Mouse (Mus musculus) embryonic facial prominence, embryonic 10.5 days (tissue): Measurements from ENCODE around the gene Lnx2. TPM values are rescaled to one million over a fixed set of nuclear protein-coding genes. Genes with fewer than 3 reads are reported as not detected.
A peak's percentile ranks its signal among the peaks of the same experiment; 100 is the strongest.

Experiments
- DNase-seq: peaks from one replicate; pipeline ENCODE4 v3.0.0-alpha.2; 2017; ENCODE audit warnings: low spot score
- H3K27ac ChIP-seq: fragments of 300-500 bp; sonication (generic); replicated peaks from 2 replicates; pipeline ENCODE4 v1.5.1; 2016; ENCODE audit warnings: mild to moderate bottlenecking
- H3K27me3 ChIP-seq: fragments of 300-500 bp; sonication (generic); replicated peaks from 2 replicates; pipeline ENCODE4 v1.6.1; 2016; ENCODE audit warnings: low read depth, mild to moderate bottlenecking; ENCODE audit not compliant: poor library complexity, severe bottlenecking
- H3K36me3 ChIP-seq: fragments of 300-500 bp; sonication (generic); replicated peaks from 2 replicates; pipeline ENCODE4 v1.6.1; 2016; ENCODE audit warnings: mild to moderate bottlenecking, moderate library complexity
- H3K4me1 ChIP-seq: fragments of 300-500 bp; sonication (generic); 2 replicates; pipeline ENCODE4 v1.6.1; 2016
- H3K4me3 ChIP-seq: fragments of 300-500 bp; sonication (generic); 2 replicates; pipeline ENCODE4 v1.5.1; 2016; ENCODE audit warnings: mild to moderate bottlenecking, moderate library complexity
- H3K9me3 ChIP-seq: fragments of 300-500 bp; sonication (generic); 2 replicates; pipeline ENCODE4 v1.6.1; 2016; ENCODE audit warnings: mild to moderate bottlenecking
- WGBS: fragments of 180-500 bp; shearing (Covaris S2); methylation state at CpG from one replicate; pipeline ENCODE4 v1.1.7; 2016; 5-methylcytosine and 5-hydroxymethylcytosine counted together
- polyA plus RNA-seq: library from polyadenylated mRNA; unstranded; fragments of >200 nt; fragmentation: Nextera tagmentation; extraction: Ambion mirVana; gene quantifications from 2 replicates; pipeline ENCODE4 v1.2.1, GENCODE M21; 2016

Lnx2 gene
- polyA plus RNA-seq, 1 experiment from 2014 or later, result 11.6 TPM

DNA sequence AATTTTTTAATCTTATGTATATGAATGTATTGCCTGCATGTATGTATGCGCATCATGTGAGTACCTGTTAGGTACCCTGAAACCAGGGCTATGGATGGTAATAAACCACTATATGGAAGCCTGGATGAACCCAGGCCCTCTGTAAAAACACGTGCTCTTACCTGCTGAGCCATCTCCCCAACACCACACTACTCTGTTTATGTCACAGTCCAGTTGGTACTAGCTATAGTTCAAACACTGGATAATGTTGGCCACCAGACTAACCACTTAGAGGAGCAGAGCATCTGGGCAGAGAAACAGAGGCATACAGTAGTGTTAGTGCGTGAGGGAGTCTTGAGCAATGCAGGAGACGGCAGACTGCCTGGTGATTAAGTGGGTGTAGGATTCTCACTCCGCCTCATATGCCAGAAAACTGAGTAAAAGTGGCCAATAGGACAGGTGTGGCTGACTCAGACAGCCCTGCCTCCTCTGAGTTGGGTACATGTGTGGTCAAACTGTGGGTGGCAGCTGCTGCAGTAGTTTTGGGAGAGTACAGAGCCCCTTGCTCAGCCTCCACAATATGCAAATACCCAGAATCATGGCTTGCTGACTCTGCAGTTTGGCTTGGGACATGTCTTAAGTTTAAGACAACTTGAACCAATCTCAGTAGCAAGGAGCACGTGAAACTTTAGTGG is 20.7 kb downstream of the Lnx2 start:
- Histone ChIP-seq H3K27me3 (no peaks in the 10 kb centered on the region), H3K4me3 (no peak overlapping the region), H3K27ac (no peak overlapping the region), H3K9me3 (no peaks in the 10 kb centered on the region), H3K36me3 (no peaks in the 10 kb centered on the region), H3K4me1 (peaks cover 15% of the 10 kb centered on the region)
- WGBS, result 88% methylated on average over 6 of the region's 6 CpGs
- DNase-seq, result no peak

DNA sequence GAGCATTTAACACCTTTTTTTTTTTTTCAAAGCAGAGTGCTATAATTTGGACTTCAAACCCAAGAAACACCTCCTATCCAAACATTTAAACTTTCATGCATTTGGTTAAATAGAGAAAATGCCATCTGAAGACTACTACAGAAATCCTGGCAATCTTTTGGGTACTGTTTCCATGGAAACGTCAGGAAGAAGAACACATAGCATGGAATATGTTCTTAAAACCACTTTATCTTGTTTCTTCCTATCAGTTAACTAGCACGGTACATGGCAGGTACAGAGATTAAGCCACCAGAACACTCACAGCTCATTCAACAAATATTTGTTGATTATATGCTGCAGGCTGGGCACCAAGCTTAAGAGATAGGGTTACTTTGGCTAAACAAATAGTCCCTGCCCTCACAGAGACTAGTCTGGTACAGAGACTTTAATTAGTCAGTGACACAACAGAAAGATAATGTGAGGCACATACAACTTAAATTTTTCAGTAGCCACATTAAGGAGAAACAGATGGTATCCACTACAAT is 21.6 kb downstream of the Lnx2 start:
- Histone ChIP-seq H3K36me3 (no peaks in the 10 kb centered on the region), H3K9me3 (no peaks in the 10 kb centered on the region), H3K27me3 (no peaks in the 10 kb centered on the region), H3K4me1 (peaks cover 16% of the 10 kb centered on the region), H3K4me3 (no peak overlapping the region), H3K27ac (no peak overlapping the region)
- 82% methylated on average over 2 of the region's 2 CpGs for WGBS
- no peak for DNase-seq

DNA sequence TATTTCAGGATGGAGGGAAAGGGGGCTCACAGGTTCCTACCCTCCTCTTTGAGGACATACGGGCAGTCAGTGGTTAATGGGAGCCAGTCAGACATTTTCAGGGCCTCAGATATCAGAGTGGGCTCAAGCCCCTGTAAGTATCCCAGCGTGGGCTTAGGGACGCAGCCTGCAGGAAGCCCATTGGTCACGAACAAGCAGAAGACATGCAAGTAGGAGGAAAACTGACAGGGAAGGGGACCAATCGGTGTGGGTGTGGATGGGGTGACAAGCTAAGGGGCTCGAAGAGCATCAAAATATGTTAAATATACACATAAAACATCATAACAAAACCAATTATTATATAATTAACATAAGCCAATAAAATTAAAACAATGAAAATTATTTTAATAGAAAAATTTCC is 22.1 kb downstream of the Lnx2 start:
- Histone ChIP-seq H3K9me3 (no peaks in the 10 kb centered on the region), H3K4me3 (no peak overlapping the region), H3K27ac (no peak overlapping the region), H3K36me3 (no peaks in the 10 kb centered on the region), H3K4me1 (peaks cover 20% of the 10 kb centered on the region), H3K27me3 (no peaks in the 10 kb centered on the region)
- WGBS, result 90% methylated on average over 6 of the region's 6 CpGs
- DNase-seq, result no peak

DNA sequence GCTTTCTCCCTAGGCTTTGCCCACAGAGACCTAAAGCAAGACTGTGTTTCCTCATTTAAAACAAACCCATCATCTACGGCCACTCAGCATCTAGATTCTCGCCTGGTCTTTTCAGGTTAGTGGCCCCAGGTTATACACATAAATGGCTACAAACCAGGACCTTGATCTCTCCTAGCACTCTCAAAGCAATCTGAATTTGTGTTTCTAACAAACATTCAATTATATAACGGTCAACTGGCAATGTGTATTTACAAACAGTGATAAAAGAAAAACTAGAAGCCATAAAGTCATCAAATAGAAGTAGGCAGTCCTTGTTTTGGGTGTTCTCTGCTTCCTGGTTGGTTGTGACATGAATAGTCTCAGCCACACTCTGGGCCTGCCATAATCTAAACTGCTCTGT is 22.9 kb downstream of the Lnx2 start:
- Histone ChIP-seq H3K4me3 (no peak overlapping the region), H3K27ac (no peak overlapping the region), H3K36me3 (no peaks in the 10 kb centered on the region), H3K9me3 (no peaks in the 10 kb centered on the region), H3K27me3 (no peaks in the 10 kb centered on the region), H3K4me1 (peaks cover 22% of the 10 kb centered on the region)
- DNase-seq, result no peak
- 86% methylated on average over 3 of the region's 3 CpGs for WGBS

DNA sequence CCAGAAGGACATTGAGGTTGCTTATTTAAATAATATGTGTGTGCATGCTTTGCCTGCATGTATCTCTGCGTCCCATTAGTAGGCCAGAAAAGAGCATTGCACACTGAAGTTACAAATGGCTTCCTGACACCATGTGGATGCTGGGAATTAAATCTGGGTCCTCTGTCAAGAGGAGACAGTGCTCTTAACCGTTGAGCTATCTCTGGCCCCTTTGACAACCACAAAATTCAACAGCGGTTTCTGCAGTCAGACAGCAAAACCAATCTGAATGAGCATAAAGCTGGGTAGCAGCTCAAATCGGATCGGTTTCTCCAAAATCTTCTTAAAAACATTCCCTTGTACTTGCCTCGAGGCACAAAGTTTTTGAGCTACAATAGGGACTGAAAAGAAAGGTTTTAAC is 23.3 kb downstream of the Lnx2 start:
- no peak for DNase-seq
- Histone ChIP-seq H3K27ac (no peak overlapping the region), H3K36me3 (no peaks in the 10 kb centered on the region), H3K4me3 (no peak overlapping the region), H3K4me1 (peaks cover 22% of the 10 kb centered on the region), H3K27me3 (no peaks in the 10 kb centered on the region), H3K9me3 (no peaks in the 10 kb centered on the region)
- 87% methylated on average over 6 of the region's 6 CpGs for WGBS

DNA sequence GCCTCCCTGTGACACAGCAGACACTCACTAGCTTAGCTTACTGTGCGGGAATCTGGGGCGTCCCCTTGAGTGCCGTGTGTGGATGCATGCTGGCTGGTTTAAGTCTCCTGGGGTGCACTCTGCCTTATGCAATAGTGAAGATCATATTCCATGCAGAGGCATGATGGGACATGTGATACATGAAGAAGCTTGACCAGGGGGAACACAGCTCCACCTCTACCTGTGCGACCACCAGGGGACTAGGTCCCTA is 24.2 kb downstream of the Lnx2 start:
- Histone ChIP-seq H3K4me1 (peaks cover 22% of the 10 kb centered on the region), H3K36me3 (no peaks in the 10 kb centered on the region), H3K9me3 (no peaks in the 10 kb centered on the region), H3K27me3 (no peaks in the 10 kb centered on the region), H3K27ac (no peak overlapping the region), H3K4me3 (no peak overlapping the region)
- no peak for DNase-seq
- whole genome bisulfite sequencing, result 71% methylated on average over 4 of the region's 4 CpGs

DNA sequence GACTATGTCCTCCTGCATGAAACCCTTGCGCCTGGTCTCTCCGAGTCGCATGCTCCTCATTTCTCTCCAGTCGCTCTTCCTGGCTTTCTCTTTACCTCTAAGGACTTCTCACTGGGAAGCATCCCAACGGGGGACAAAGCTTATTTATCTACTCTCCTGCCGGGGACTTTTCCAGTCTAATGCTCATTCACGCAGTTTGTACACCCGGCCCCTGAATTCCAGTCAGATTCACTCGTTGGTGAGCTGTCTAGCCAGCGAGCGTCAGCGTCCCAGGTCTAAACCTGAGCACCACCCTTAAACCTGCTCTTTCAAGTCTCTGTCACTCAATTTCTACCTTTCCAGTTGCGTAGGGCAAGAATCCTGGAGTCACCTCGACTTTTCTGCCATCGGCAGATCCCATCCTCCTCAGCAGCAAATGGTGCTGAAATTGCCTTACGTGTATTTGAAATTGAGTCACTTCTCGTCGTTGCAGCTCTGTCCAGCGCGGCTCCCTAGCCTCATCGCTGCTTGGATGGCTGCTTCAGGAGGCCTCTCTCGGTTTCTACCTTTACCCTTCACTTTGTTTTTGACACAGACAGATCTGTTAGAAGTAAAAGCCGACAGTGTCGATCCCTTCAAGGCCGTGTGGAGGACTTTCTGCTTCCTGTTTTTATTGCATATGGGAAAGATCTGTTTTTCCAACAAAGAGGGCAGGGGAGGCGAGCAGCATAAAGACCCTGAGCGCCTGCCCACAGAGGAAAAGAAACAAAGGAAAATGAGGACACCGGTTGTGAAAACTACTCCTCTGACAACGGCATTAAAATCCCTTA is 24.7 kb downstream of the Lnx2 start:
- 64% methylated on average over 29 of the region's 29 CpGs for WGBS
- Histone ChIP-seq H3K27ac (0 out of 2 replicates have a peak overlapping the region, but pooled peaks have one; percentile 19), H3K27me3 (no peaks in the 10 kb centered on the region), H3K36me3 (no peaks in the 10 kb centered on the region), H3K9me3 (no peaks in the 10 kb centered on the region), H3K4me3 (no peak overlapping the region), H3K4me1 (peaks cover 22% of the 10 kb centered on the region)
- DNase-seq, result no peak

DNA sequence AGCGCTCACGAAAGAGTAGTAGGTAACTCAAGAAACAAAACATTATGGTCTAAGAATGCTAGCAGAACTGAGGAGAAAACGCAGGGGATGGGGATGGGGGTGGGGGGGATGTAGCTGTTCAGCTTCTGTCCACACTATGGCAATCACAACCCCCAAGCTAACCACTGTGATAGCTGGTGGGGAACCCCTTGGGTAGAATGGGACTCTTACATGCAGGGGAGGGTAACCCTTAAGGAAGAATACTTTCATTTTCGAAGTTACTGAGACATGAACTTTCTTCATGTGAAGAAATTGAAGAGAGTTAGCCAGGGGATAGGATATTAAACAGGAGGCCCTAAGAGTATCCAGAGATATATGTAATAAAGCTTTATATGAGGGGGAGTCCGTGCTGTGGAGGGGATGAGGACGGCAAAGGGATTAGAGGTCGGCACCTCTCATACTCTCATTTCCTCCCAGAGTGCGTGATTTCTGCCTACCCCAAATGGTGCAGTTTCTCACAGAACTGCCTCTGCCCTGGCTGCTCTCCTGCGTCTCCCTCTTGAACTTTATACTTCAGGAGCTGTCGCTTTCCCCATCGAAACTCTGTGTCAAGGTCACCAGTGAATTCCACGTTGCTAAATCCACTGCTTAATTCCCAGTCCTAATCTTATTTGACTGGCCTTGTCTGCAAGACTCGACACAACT is 25.4 kb downstream of the Lnx2 start:
- no peaks in the 10 kb centered on the region for H3K27me3 ChIP-seq
- peaks cover 22% of the 10 kb centered on the region for H3K4me1 ChIP-seq
- no peak overlapping the region for H3K4me3 ChIP-seq
- no peaks in the 10 kb centered on the region for H3K36me3 ChIP-seq
- no peaks in the 10 kb centered on the region for H3K9me3 ChIP-seq
- 69% methylated on average over 13 of the region's 13 CpGs for WGBS
- H3K27ac ChIP-seq, result 0 out of 2 replicates have a peak overlapping the region, but pooled peaks have one; percentile 19
- no peak for DNase-seq

DNA sequence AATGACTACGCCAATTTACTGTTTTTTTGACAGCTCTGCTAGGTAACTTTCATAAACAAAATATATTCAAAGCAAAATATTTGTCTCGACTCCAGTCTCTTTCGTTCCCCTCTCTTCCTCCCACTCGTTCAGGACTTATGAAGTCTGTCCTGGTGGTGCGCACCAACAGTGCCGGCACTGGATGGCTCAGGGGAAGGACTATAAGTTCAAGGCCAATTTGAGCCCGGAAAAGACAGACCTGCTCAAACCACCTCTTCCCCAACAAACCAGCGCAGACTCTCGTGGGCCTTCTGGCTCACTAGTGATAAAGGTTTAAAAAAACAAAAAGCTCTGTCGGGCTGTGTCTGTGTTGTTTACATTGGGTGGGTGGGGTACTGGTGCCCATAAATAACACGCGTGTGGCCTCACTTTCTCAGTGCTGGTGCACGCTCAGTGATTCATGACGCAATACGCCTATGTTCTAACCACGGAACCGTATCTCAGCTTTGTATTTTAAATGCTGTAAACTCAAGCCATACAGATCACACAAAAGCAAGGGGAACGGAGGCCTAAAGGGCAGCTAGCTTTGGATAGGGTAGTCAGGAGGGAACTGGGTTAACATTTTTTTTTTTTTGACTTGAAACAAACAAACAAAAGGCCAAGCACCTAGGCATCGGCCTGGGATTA is 26.7 kb downstream of the Lnx2 start:
- no peak overlapping the region for H3K27ac ChIP-seq
- H3K4me1 ChIP-seq, result peaks cover 25% of the 10 kb centered on the region
- H3K36me3 ChIP-seq, result no peaks in the 10 kb centered on the region
- H3K9me3 ChIP-seq, result no peaks in the 10 kb centered on the region
- 86% methylated on average over 19 of the region's 19 CpGs for WGBS
- H3K27me3 ChIP-seq, result no peaks in the 10 kb centered on the region
- no peak overlapping the region for H3K4me3 ChIP-seq
- no peak for DNase-seq

DNA sequence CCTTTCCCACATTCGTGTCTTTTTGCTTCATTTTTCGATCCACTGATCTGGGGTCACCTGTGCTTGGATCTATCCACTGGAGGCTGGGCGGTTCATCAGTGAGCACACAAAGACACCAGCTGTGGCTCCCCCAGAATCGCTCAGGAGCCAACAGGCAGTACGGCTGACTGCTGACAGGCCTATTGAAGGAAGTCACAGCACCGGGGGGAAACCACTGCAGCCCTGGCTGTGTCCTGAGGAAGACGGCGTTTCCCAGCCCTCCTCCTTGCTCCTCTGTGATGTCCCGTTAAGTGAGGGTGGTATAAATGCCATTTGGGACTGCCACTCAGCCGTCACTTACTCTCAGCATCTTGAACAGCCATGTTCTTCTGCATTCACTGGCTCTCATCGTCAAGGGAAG is 30.5 kb downstream of the Lnx2 start:
- no peak overlapping the region for H3K4me3 ChIP-seq
- no peaks in the 10 kb centered on the region for H3K9me3 ChIP-seq
- WGBS, result 79% methylated on average over 11 of the region's 11 CpGs
- peaks cover 9% of the 10 kb centered on the region for H3K36me3 ChIP-seq
- no peak for DNase-seq
- no peaks in the 10 kb centered on the region for H3K27me3 ChIP-seq
- peaks cover 21% of the 10 kb centered on the region for H3K4me1 ChIP-seq
- H3K27ac ChIP-seq, result no peak overlapping the region

DNA sequence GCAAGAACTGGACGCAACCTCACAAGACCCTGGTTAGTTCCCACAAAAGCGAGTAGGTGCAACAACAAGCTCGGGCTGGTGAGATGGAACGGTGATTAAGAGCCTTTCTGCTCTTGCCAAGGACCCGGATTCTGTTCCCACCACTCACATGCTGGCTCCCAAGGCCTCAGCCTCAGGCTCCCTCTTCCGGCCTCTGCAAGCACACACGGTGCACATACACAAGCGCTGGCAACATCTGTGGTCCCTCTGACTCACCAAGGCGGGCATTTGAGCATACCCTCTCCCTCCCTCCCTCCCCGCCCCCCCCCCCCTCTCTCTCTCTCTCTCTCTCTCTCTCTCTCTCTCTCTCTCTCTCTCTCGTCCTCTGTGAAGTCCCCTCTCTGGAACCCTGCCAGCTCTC is 31.1 kb downstream of the Lnx2 start:
- H3K36me3 ChIP-seq, result peaks cover 14% of the 10 kb centered on the region
- no peaks in the 10 kb centered on the region for H3K27me3 ChIP-seq
- no peaks in the 10 kb centered on the region for H3K9me3 ChIP-seq
- DNase-seq, result no peak
- no peak overlapping the region for H3K4me3 ChIP-seq
- H3K4me1 ChIP-seq, result peaks cover 21% of the 10 kb centered on the region
- no peak overlapping the region for H3K27ac ChIP-seq
- 72% methylated on average over 11 of the region's 11 CpGs for WGBS

DNA sequence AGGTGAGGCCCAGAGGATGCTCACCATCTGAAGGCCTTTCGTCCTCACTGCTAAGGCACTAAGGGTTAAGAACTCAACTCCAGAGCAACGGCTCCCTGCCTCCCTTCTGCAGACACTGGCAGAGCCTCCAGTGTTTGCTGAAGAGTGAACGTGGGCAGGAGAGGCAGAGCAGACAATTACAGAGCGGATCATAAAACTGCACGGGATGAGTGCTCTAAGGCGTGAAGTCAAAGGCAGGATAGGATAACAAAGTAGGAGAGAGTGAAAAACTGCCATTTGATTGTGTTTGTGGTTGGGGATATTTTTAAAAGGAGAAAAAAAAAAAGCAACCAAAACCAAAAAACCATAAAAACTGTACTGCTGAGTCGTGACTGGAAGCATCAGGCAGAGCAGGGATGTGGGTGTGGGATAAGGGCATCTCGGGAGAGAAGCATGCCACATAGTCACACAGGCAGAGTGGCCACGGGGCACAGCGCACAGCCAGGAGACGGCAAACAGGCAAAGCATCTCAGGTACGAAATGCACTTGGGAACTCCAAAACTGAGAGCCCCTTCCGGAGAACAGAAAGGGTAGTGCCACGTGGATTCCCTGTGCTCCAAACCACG is 33.0 kb downstream of the Lnx2 start:
- no peak for DNase-seq
- H3K4me3 ChIP-seq, result no peak overlapping the region
- H3K9me3 ChIP-seq, result no peaks in the 10 kb centered on the region
- no peak overlapping the region for H3K27ac ChIP-seq
- WGBS, result 73% methylated on average over 15 of the region's 15 CpGs
- peaks cover 14% of the 10 kb centered on the region for H3K36me3 ChIP-seq
- no peaks in the 10 kb centered on the region for H3K27me3 ChIP-seq
- peaks cover 25% of the 10 kb centered on the region for H3K4me1 ChIP-seq
